Mouse (Mus musculus) spleen, embryonic (tissue): Measurements from ENCODE around the gene Gpat3.

Experiments used
- CTCF ChIA-PET: fragments of 350-600 bp; sonication (Branson Sonifier 250); formaldehyde crosslinking; loops from one replicate; lab custom pipeline; 2022; lab: Charles Lee

Gpat3 gene

GRCm38 (mm10) chr5:100845485-100845847, at the start of gene Gpat3:
Gene Gpat3 (plus strand): TSS chr5:100845713.
- CTCF ChIA-PET = interaction anchor here (0.7 kb wide), 1 partner anchor 1614 kb away, joined by 3 read pairs; no protein-coding TSS in a partner anchor

GRCm38 (mm10) chr5:100798165-100798860, 47.2 kb upstream of the Gpat3 start, which contains the start of the genes Helq and Mrps18c:
Gene Helq (minus strand): TSS chr5:100798598.
Gene Mrps18c (plus strand): TSS chr5:100798627.
- CTCF ChIA-PET = interaction anchor here (1.1 kb wide), 1 partner anchor 117 kb away, joined by 5 read pairs; no protein-coding TSS in a partner anchor

GRCm38 (mm10) chr5:100818341-100818740, 27.2 kb upstream of the Gpat3 start:
- CTCF ChIA-PET = interaction anchor here (0.5 to 1.0 kb wide), 3 partner anchors 37 to 851 kb away, joined by 3 to 8 read pairs (median 4); no protein-coding TSS in a partner anchor

GRCm38 (mm10) chr5:100819568-100820480, 25.7 kb upstream of the Gpat3 start:
- CTCF ChIA-PET = no interaction called here

GRCm38 (mm10) chr5:100820483-100821184, 24.9 kb upstream of the Gpat3 start, which contains the start of gene Abraxas1:
Gene Abraxas1 (minus strand): TSS chr5:100820965.
- CTCF ChIA-PET = no interaction called here

- CTCF ChIA-PET = no interaction called here
These were observed 24.1 kb upstream of the Gpat3 start for GRCm38 (mm10) chr5:100821375-100821774.

GRCm38 (mm10) chr5:100822826-100823225, 22.7 kb upstream of the Gpat3 start:
- CTCF ChIA-PET = interaction anchor here (1.1 kb wide), 1 partner anchor 85 kb away, joined by 3 read pairs; no protein-coding TSS in a partner anchor

- CTCF ChIA-PET = interaction anchor here (0.7 to 2.7 kb wide), 5 partner anchors 15 to 91 kb away, joined by 3 to 26 read pairs (median 5); no protein-coding TSS in a partner anchor
These were observed 19.5 kb upstream of the Gpat3 start for GRCm38 (mm10) chr5:100825975-100826374.

- CTCF ChIA-PET = interaction anchor here (0.7 to 2.7 kb wide), 6 partner anchors 16 to 92 kb away, joined by 3 to 26 read pairs (median 6); no protein-coding TSS in a partner anchor
These were observed 19.0 kb upstream of the Gpat3 start for GRCm38 (mm10) chr5:100826531-100826930.

- CTCF ChIA-PET = interaction anchor here (0.6 to 1.3 kb wide), 2 partner anchors 86 to 149 kb away, joined by 3 to 4 read pairs; no protein-coding TSS in a partner anchor
These were observed 16.8 kb upstream of the Gpat3 start for GRCm38 (mm10) chr5:100828701-100829100.

- CTCF ChIA-PET = interaction anchor here (0.6 kb wide), 1 partner anchor 814 kb away, joined by 5 read pairs; no protein-coding TSS in a partner anchor
These were observed 12.8 kb upstream of the Gpat3 start for GRCm38 (mm10) chr5:100832680-100833079.

- CTCF ChIA-PET = no interaction called here
These were observed 11.7 kb upstream of the Gpat3 start for GRCm38 (mm10) chr5:100833841-100834240.

- CTCF ChIA-PET = no interaction called here
These were observed 9.5 kb upstream of the Gpat3 start for GRCm38 (mm10) chr5:100835862-100836538.

GRCm38 (mm10) chr5:100837907-100838306, 7.6 kb upstream of the Gpat3 start:
- CTCF ChIA-PET = no interaction called here

GRCm38 (mm10) chr5:100844485-100844884, 1.0 kb upstream of the Gpat3 start:
- CTCF ChIA-PET = interaction anchor here (0.9 kb wide), 1 partner anchor 67 kb away, joined by 3 read pairs; no protein-coding TSS in a partner anchor

- CTCF ChIA-PET = interaction anchor here (0.7 kb wide), 1 partner anchor 1614 kb away, joined by 3 read pairs; no protein-coding TSS in a partner anchor
These were observed 510 bp downstream of the Gpat3 start for GRCm38 (mm10) chr5:100845848-100846598.

GRCm38 (mm10) chr5:100846599-100846920, 1.0 kb downstream of the Gpat3 start:
- CTCF ChIA-PET = no interaction called here

- CTCF ChIA-PET = interaction anchor here (0.5 kb wide), 1 partner anchor 56 kb away, joined by 3 read pairs; no protein-coding TSS in a partner anchor
These were observed 1.6 kb downstream of the Gpat3 start for GRCm38 (mm10) chr5:100847143-100847542.

GRCm38 (mm10) chr5:100853963-100854362, 8.4 kb downstream of the Gpat3 start:
- CTCF ChIA-PET = no interaction called here
